ENCODE assay signal across 13 mouse cellular contexts in genomic region chr5:114549770-114550169, GRCm38 (mm10).
"Had no signal": no experiment of that assay in that cellular context is flagged by ENCODE, and none has a peak within 500 bp of the region (broad histone marks: within the 10 kb centered on the region; RNA-seq: fewer than 3 reads in every experiment).

No protein-coding gene starts in this region.

- DNase-seq: kidney, adult 2 months; kidney, postnatal 14 days; left cerebral cortex, postnatal 4 days; lung, embryonic 14.5 days; lung, postnatal 10 days; lung, postnatal 4 days had no signal

- H3K4me2 ChIP-seq: kidney, embryonic 15.5 days; limb, embryonic 15.5 days; liver, embryonic 12.5 days; lung, embryonic 14.5 days; midbrain, embryonic 12.5 days; neural tube, embryonic 15.5 days had no signal

- H3K27ac ChIP-seq: limb, embryonic 15.5 days; liver, embryonic 12.5 days; neural tube, embryonic 15.5 days; stomach, postnatal 0 days had no signal

- H3K36me3 ChIP-seq: kidney, embryonic 15.5 days; limb, embryonic 15.5 days; liver, embryonic 12.5 days; midbrain, embryonic 12.5 days; neural tube, embryonic 15.5 days had no signal

- ATAC-seq: liver, embryonic 12.5 days; midbrain, embryonic 16.5 days had no signal

- H3K4me3 ChIP-seq: kidney, embryonic 15.5 days; limb, embryonic 15.5 days; liver, embryonic 12.5 days; midbrain, embryonic 12.5 days; neural tube, embryonic 15.5 days had no signal

- H3K9ac ChIP-seq: kidney, embryonic 15.5 days; limb, embryonic 15.5 days; liver, embryonic 12.5 days; lung, embryonic 14.5 days; midbrain, embryonic 12.5 days; neural tube, embryonic 15.5 days had no signal

- H3K27me3 ChIP-seq: kidney, embryonic 15.5 days; limb, embryonic 15.5 days; liver, embryonic 12.5 days; neural tube, embryonic 15.5 days had no signal

- H3K9me3 ChIP-seq: kidney, embryonic 15.5 days; limb, embryonic 15.5 days; liver, embryonic 12.5 days; midbrain, embryonic 12.5 days; neural tube, embryonic 15.5 days had no signal
